Mouse (Mus musculus) frontal cortex, postnatal 25 days (tissue): ENCODE results near the gene Vav1.
A peak's percentile ranks its signal among the peaks of the same experiment; 100 is the strongest.

ENCODE experiments used
- DNase-seq, 2 experiments: peaks; one replicate each; pipeline ENCODE4 v3.0.0; 2022; ENCODE audit warnings: low spot score in 2 of 2

Vav1 gene

GRCm38 (mm10) chr17:57335673-57336303 is 56.9 kb downstream of the Vav1 start:
- peak; percentile 92 for DNase-seq

DNA sequence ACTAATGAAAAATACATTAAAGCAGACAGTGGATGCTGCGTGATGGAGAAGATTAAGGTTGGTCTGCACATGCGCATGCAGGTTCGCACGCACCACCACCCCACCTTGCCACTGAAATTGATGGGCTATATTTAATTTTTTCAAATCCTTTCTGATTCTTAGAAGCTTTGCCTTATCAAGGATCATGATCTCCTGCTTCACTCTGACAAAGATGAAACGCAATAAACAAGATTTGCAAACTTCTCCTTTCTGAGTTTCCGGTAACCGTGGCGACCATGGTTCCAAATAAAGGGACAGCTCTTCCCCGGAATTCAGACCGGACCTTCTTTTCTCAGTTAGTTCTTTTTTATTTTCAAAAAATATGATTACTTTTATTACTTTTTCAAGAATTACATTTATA is 59.1 kb downstream of the Vav1 start:
- no peak for DNase-seq

DNA sequence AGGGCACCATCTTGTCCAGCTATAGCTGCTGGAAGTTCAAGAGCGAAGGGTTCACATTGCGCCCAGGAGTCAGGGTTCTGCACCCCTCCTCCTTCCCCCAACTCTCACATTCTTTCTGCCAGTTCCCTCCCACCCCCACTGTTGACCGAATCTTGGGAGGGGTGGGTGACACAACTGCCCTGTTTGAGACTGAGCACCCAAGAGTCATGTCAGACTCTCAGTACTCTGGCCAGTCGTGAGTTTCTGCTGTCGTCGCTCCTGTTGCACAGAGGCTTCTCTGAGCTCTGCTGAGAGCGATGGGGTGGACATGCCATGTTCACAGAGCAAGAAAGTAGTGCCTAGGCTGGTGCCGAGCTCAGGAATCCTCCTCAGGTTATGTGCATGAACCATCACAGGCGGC is 60.4 kb downstream of the Vav1 start:
- DNase-seq: no peak

DNA sequence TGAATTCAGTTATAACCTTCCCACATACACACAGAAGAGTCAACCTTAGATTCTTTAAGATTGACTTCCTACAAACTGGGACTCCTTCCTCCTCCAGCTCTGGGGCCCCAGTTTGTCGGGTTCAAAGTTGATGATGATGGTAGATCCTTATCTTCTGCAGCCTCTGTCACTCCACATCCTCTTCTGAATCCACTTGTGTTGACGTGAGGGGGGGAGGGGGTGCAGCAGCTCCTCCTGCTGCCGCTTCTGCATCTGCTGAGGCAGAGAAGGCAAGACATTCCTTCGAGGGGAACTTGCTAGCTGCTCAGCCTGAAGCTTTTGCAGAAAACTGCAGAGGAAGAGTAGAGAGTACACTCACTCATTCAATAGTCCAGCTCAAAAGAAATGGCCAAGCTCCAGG is 62.7 kb downstream of the Vav1 start:
- no peak for DNase-seq

GRCm38 (mm10) chr17:57344029-57344707 is 65.3 kb downstream of the Vav1 start:
- no peak for DNase-seq

DNA sequence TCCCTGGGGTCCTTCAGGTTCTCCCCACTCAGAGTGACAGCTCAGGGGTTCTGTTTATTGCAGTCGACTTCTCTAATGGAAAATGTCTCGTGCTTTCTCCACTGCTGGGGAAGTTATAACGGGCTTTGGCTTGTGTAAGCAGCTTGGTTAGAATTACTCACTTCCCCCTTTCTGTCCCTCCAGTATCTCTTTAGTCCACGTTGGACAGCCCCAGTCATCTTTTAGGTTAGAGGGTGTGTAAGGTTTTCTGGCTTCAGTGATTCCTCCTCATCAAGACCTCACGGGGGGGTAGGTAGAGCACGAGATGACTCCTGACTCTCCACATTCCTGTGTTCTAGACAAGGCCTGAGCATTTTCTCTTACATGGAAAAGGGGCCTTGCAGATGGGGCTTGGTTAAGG is 68.1 kb downstream of the Vav1 start:
- DNase-seq: no peak

GRCm38 (mm10) chr17:57347781-57348180 is 68.9 kb downstream of the Vav1 start:
- no peak for DNase-seq

GRCm38 (mm10) chr17:57349067-57349466 is 70.2 kb downstream of the Vav1 start:
- DNase-seq: no peak

GRCm38 (mm10) chr17:57350212-57350611 is 71.3 kb downstream of the Vav1 start:
- no peak for DNase-seq

DNA sequence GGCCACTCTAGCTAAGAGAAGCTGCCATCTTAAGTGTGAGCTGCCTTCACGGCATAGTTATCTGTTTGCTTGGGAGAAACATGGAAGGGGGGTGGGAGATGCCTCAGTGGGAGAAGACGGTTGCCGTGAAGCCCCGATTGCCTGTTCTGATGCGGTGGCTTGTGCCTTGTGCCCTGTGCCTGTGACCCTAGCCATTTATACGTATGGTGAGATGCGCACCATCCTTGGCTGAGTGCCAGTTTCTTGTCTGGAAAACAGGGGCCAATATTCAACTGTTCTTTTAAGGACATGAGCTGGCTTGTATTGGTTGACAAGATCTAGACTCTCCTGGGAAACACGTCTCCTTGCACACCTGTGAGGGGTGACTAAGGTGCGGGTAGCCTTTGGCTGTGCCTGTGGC is 72.2 kb downstream of the Vav1 start:
- no peak for DNase-seq

DNA sequence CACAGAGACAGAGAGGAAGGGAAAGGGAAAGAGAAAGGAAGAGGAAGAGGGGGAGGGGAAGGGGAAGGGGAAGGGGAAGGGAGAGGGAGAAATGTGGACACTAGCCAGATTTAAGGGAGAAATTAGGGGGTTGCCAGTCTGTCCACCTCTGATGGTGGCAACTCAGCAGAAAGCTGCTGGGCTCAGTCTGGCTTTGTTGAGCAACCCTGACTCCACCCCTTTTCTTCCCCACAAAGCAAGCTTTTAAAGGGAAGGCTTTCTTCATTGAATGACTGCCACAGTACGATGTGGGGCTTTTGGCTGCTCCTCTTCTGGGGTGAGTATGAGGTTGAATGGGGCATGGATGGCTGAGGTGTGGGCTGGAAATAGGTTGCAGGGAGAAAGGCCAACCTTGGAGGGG is 79.5 kb downstream of the Vav1 start, which contains the start of gene Adgre1:
Gene Adgre1, plus strand, starts transcription at position 251 of the 400 bp plus-strand sequence.
- DNase-seq: no peak

DNA sequence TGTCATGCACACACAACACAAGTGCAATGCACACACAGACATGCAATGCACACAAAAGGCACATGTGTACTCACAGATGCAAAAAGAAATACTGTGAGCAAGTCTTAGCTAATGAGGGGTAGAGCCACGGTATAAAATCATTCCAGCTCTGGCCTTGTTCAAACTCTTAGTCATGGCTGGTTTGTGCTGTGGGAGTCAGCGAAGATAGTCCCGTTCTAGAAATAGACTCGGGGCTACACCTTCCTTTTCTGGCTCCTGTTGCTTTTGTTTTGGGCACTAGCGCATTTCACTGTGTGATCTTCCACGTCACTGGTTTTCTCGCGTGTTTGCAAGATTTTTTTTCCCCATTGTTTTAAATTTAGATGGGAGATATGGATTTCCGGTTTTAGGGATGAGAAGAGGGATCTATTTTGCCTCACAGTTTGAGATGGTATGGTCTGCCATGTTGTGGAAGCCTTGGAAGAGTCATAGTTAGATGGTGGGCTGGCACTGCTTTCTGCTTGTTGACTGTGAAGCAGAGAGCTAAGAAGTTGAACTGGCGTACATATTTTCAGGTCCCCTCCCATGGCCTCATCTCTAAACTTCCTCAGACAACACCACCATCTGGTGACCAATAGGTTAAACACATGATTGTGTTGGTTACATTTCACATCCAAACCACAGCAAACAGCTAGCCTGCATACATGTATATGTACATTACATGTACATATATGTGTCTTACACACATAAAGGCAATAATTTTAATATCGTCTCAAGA is 80.8 kb downstream of the Vav1 start:
- DNase-seq: no peak
